Mouse (Mus musculus) megakaryocyte, embryonic 14.5 days (primary cell): ENCODE results near the gene Parp4.

Experiments used
- FLI1 ChIP-seq: IDR thresholded peaks from 2 replicates; pipeline ENCODE4 v1.6.1; 2012; ENCODE audit warnings: low read length, inconsistent platforms, mixed read lengths
- GATA1 ChIP-seq: IDR thresholded peaks from 3 replicates; pipeline ENCODE4 v1.6.1; 2012; ENCODE audit warnings: mixed read lengths, low read length, inconsistent platforms, borderline replicate concordance

GRCm38 (mm10) chr14:56697836-56698235 is 122.4 kb downstream of the Parp4 start:
- TF ChIP-seq GATA1 = no peak
- no peak for TF ChIP-seq FLI1
